Mouse (Mus musculus): ENCODE measurements around the gene Fli1.

Fli1 gene

DNA sequence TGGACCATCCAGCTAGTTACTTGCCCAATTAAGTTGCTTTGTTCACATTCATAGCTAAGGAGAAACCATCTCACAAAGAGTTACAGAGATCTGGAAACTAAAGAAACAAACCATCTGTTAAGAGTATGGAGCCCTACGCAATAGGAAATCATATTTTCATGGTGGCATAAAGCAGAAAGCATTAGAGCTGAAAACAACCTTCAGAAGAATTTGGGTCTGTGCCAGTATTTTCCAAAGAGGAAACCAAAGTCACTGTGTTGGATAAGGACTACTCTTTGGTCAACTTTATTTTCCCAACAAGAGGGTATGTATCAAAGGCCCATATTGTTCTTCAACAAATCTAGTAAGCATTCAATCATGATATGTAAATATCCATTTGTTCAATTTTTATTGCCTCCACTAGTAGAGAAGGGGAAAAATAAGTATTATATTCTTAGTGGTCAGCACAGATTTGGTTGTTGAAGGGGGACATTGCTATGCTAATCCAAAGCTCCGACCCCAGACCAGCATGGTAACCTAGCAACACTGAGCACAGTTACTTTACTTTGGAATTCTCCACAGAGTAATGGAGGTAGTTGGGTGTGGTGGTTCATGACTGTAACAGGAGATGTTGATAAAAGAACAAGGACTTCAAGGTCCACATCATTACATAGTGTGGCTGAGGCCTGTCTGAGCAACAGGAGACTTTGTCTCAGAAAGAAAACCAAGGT lies 20.0 kb downstream of the Fli1 start:
- DNase-seq, result no peak

DNA sequence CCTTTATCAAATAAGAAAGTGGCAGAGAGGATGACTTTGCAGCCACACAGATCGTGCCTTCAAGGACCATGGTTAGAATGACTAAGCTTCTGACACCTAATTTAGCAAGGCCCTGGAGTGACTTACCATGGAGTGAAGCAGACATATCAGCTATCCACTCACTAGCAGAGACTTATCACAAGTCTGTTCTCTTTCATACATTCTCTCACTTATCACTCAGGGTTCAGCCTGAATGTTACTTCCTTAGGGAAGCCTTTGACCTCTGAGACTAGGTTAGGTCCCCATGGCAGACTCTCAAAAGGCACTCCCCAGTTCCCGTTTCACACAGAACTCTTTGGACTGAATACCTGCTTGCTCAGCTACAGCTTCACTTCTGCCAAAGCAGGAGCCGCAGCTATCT lies 21.3 kb downstream of the Fli1 start:
- DNase-seq, result no peak

DNA sequence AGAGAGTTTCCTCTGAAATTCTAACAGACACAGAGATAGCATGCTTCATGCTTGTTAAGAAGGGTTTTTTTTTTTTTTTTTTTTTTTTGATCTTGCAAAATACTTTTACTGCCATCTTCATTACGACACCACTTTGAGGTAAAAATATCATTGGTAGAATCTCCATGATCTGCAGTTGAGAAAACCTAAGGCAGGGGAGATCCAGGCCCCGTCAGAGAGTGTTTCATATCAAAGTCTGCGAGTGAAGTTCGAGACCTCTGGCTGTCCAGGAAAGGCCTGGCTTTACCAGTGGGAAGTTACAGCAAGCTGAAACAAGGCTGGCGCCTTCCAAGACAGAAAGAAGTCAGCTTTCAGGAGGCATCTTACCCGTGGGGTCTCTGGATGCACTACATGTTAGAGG lies 21.8 kb downstream of the Fli1 start:
- no peak for DNase-seq

DNA sequence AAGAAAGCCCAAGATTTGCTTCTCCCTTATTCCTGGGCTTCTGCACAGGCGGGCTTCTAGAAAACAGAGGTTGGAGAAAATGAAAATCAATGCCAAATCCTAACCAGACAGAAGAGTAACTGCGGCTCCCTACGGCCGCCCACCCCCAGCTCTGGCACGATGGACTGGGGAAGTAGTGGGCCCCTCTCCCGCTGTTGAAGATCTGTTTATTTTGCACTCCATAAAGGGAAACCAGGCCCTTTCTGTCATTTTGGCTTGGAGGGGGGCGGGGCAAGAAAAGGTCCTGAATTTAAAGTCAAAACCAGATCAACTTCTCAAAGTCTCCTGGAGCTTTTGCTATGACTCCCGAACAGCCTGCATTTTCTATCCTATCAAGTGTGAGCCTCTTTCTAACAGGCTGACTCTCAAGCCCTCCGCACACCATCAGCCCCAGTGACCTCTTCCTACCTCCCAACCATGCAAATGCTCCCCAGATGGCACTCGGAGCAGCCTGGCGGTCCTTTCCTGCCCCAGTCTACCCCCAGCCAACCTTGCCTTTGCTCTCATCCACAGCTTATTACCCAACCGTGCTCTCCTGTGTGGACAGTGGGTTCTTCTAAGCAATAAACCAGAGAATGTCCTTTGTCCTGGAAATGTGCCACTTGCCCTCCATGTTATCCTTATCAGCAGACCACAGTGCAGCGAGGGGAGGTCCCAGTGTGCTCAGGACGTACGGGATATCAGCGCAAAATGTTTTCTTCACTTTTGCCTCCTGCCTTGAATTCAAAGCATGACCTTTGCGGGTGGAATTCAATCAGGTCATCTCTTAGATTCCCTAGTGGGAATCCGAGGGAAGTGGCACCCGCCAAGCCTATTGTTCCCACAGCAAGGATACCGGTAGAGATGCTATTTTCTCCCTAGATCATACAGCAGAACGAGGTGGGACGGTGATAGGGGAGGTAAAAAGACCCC lies 23.3 kb downstream of the Fli1 start:
- no peak for DNase-seq

DNA sequence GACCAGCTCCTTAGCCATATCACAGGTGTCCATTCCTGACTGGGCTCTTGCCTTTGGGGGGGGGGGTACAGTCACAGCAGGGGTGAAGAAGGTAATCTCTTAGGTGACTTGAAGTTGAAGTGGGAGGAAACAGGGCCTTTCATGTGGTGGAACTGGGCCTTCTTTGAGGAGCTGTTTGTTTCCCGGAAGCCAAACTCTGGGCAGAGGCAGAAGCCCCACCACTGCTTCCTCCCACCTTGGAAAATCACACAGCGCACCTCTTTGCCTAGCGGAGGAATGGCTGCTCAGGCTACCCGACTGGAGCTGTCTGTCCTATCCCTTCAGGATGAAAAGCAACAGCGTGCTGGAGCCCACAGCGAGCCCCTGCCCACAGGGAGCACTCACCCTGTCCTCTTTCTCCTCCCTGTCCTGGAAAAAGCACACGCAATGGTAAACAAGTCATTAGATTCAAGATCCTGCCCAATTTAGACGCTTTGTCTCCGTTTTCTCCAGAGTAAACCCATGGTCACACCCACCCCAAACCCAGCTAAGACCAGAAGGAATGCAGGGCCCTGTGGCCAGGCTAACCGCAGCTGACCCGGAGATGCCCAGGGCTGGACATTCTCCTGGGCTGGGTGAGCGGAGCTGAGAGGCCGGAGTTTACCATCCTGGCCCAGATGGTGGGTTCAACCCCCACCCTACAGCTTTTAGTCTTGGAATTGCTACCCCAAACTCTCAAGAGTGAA lies 24.1 kb downstream of the Fli1 start:
- no peak for DNase-seq

DNA sequence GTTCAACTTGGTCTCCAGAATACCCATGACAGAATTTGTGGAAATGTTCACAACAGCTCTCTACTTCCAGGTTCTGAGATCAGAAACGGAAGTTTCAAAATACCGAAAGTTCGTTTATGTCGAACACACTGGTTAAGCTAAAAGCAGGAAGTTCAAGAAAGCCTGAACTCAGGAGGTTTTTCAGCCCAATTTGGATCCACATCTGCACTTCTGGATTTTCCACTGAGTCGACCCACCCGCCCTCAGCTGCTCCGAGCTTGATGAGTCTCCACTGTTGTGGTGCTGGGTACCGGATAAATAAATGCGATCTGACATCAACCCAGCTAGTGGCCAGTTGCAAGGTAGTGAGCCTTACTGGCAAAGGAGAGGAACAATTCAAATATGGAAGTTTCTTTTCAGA lies 26.0 kb downstream of the Fli1 start:
- no peak for DNase-seq

DNA sequence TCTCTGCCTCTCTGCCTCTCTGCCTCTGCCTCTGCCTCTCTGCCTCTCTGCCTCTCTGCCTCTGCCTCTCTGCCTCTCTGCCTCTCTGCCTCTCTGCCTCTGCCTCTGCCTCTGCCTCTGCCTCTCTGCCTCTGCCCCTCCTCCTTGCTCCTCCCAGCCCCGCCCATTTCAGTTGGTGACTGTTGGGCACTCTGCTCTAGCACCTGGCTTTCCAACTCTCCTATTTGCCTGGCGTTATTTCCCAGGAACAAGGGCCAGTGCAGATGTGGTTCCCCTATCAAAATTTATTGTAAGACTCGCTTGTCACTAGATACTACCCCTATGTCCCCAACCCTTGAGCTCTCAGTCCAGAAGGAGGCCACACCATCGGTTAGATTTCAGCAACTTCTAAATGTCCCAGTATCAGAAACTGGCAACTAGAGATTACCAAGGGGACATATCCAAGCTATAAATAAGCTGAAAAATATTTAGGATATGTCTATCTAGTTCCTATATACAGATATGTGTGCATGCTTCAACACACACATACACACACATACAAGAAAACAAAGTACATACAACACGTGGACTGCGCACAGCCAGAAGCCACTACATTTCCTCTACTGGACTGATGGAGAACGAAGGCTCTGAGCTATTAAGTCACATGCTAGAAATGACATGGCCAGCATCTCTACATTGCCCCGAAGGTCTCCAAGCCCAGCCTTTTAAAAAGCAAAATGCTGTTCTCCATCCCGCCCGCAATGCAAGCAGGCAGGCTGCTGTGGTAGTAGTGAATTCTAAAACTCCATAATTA lies 26.6 kb downstream of the Fli1 start:
- DNase-seq, result no peak

DNA sequence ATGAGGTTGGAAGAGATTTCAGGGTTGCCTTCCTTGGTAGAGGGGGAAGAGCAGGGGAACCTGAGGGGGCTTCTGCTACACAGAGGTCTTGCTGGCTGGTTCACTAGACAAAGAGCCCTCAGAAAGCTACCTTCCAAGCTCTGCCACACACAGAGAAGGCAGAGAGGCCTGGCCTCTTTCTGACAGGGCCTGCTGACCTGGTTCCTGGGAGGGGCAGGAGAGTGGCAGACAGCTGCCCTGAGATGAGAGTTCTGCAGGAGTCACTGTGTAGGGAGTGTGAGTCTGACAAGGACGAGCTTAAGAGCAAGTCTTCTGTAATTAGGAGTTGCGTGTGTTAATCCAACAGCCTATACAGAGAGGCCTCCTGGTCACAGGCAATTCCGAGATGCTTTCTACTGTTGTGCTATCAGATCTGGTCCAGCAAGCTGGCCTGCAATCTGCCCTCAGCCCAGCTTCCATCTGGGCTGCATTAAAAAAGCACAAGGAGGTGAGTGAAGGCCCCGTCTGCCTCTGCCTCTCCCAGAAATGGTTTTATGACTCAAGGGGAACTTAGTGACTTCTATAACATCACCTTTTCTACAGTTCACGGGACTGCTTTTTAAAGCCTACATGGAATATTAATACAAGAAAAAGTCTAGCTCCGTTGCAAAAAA lies 28.1 kb downstream of the Fli1 start:
- no peak for DNase-seq

DNA sequence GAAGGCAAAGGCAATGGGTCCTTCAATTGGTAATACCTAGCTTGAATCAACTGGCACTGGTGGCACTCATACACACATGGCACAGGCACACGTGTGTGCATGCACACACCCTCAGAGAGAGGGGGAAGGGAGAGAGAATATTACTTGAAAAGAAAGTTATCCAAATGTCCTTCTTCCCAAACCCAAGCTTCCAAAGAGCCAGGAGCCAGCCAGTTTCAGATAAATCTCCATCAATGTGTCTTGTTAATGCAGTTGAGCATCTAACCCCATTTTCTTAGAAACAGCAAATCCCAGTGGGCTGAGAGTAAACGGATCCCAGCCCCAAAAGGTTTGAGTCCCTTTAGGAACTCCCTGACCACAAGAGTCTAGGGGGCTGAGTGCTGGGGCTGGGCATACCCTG lies 29.2 kb downstream of the Fli1 start:
- DNase-seq, result no peak

DNA sequence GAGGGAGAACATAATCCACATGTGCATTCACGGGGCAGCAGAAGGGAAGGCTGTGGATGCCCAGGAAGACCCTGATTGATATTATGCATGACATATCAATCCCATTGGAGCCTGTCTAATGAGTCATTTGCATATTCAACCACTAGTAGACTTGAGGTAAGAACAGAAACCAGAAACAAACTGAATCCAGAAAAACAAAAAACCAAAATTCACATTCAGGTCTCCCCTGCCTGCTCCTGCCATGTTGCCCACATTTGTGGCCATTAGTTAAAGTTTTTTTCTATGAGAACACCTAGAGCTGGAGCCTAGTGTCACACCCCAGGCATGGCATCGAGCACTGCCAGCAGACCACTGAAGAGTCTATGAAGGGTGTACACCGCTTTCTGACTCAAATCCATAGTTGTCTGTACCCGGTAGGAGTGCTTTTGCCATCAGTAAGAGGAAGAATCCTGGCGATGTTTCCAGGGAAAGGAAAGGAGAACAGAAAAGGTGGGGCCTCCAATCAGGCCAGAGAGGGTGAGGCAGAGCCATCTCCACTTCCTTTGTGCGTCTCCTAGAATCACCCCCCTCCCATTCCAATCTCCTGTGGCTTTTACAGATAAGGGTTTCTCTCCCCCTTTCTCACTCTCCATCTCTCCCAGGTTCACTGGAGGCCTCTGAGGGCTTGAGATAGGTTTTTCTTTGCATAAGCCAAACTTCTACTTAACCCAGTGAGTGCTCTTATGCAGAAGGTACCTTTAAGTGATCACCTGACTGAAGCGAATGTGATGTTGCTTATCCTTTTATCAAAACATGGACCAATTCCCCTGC lies 32.0 kb downstream of the Fli1 start:
- DNase-seq, result no peak

DNA sequence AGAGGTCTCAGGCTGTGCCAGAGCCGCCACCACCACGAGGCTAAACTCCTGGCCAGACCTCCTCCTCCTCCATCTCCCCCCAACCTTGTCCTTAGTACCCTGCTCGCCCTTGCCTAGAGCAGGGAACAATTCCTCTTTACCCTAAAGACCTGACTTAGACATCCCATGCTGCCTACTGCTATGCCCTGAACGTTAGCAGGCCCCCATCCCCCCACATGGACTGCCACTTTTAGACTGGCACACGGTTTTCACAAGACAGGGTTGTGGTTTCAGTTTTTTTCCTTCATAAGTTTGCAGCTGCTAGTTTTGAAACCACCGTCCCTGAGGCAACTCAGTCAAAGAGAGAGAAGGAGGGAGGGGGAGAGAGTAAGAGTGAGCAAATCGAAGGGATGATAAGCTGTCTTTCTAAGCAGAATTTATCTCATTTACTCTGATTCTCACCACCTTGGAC lies 32.9 kb downstream of the Fli1 start:
- DNase-seq, result no peak

DNA sequence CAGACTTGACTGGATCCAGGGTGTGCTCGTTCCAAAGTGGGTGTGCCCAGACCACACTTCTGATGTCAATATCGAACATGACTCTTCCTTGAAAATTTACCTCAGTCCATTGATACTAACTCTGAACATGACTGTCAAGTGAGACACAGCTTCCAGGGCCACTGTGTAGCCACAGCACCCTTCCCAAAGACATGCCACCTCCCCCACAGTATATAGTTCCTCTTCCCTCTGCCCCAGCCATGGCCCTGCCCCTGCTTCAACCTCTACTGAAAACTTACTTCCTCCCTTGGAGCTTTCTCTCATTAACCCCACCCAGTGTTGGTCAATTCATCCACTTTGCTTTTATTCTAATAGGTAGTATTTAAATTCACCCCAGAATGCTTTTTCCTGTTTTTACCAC lies 34.0 kb downstream of the Fli1 start:
- no peak for DNase-seq

DNA sequence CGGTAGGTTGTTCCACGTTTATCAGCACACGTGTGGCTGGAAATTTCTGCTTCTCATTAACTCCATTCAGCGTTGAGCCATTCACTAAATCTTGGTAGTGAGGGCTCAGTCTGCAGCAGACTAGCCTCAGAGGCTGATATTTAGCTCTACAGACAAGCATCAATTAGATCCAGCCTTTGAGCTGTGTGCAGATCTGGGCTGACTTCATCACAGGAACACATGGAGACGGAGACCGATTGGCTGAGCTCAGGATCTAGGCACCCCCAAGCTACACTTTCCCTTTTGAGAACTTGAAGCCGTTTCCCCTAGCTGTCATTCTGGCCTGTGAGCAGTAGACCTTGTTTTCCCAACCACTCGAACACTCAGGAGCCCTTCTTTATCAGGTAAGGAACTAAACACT lies 34.5 kb downstream of the Fli1 start:
- DNase-seq, result no peak

DNA sequence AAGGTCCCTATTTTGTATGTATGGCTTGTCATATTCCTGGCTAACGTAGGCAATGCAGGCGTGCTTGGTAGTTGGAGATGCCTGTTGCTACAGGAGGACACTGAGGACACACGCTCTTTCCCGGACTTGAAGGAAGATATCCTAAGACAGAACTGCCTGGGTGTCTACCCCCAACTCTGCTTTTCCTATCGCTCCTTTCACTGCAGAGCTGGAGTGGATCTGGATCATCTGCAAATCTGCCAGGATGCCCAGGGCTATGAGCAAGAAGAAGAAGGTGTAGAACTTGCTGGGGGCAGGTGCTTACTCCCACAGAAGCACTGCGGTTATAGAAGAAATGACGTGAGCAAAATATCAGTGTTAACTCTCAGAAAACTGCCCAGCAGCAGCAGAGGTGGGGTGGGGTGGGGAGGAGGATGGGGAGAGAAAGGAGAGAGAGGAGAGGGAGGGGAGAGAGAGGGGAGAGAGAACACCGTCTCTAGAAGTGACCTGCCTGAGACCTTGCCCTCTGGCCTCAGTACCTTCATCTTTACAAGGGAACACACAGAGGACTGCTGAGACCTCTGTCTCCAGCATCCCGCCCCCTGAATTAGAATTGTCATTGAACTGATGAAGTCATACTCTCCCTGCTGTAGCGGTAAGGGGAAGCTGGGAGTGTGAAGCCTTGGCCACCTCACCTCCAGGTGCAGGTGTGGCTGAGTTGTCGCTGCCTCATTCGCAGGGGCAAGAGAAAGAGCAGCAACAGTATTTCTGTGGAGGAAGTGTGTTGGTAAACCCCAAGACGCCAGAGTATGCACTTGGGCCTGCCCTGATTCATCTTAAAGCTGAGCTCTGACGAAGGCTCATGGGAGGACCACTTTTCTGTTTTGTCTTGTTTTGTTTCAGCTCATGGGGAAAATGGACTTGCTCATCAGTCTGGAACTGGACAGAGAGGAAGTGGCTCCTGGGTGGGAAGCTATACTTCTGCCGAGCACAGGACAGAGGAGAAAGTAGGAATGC lies 35.5 kb downstream of the Fli1 start:
- no peak for DNase-seq

DNA sequence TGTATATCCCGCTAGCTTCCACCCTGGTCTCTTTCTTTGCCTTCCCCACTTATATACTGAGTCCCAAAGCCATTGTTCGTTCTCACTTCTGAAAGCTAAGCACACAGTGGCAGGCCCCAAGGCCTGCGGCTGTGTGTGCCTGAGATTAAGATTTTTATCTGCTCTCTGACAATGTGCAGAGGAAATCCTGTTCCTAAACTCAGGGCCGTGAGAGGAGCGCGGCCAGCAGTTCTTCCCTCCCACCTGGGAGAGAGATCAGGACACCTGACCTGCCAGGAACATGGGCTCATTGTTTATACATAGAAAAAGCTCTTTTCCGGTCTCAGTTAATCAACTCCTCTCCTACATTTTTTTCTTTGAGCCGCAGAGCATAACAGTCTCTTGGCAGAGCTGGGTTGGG lies 36.5 kb downstream of the Fli1 start:
- DNase-seq, result no peak

DNA sequence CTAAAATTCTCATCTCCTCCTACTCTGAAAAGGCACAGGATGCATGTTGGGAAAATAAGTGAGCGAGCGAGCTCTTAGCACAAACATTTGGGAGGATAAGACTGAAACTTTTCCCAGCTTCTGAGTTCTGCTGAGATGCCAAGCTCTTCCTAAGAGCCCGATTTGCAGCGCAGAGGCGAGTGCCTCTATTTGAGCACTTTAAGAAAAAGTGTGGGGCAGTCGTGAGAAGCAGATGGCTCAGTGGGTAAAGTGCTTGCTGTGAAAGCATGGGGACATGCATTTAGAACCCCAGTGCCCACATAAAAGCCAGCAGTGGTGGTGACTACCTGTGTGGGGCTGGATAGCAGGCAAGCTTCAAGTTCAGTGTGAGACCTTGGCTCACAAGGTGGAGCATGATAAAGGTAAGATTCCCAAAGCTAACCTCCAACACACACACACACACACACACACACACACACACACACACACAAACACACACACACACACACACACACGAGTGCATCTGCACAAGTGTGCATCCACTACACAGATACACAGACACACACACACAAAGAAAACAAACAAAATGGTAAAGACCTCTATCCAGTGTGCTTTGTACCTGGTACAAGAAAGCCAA lies 37.1 kb downstream of the Fli1 start:
- no peak for DNase-seq

DNA sequence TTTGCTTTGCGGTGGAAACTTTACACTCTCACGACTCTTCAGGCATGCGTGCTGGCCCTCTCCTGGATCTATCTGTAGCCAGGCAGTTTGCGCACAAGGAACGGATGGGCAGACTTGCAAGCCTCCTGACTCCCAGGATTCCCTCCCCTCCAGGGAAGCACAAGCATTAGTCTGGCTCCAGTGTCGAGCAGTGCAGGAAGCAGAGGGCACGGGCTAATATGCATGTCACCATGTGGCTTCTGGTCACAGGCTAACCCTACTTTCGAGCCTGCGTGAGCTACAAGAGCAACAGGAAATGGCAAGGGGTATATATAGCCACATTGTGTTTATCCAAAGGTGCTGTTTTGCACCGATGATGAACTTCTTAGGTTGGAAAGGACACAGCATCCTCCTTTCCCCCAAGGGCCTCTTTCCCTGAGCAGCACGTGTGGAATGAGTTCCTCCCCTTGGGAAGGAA lies 38.6 kb downstream of the Fli1 start:
- no peak for DNase-seq

DNA sequence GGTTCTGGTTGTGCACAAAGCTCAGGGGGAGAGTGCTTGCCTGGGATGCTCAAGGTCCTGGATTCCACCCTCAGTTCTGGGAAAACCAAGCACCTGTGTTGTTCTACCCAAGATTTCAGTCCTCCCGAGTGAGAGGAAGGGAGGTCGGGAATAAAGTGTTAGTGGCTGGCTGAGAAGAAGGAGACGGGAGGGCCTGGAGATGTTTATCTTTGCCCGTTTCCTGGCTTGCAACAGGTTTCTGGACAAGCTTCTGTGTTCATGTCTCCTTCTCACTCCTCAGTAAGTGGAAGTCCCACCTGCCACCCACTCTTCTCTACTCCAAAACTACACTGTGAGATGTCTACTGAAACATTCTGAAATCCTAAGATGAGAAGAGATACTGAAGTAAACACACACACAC lies 39.2 kb downstream of the Fli1 start:
- DNase-seq, result no peak

DNA sequence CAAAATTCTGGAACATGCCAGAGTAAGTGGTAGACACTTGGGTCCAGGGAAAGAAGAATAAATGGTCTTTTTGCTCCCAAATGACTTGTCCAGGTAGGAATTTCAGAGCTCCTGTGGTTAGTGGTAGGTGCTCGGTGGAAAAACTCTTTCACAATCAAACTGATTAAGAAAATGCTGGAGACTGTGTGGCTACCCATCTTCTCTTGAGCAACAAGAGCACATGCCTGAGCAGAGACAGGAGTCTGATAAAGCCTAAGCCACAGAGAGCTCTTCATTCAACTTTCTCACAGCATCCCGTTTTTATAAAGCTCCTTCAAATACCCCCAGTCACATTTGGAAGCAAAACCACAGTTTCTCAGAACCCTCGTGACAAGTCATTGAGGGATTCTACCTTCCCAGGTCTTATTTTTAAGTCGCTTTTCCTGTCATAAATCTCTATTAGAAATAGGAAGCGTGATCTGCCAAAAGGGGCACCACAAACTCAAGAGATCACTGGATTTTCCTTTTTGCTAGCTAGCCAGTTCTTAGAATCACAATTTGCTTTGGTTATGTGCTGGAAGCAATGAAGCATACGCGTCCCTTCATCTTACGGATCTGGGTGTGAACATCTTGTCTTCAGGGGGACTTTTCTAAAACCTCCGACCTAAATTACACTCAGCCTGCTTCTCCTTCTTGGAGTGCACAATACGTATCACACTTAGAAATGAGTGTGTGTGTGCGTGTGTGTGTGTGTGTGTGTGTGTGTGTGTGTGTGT lies 40.2 kb downstream of the Fli1 start:
- no peak for DNase-seq
